In the genomic region with DNA sequence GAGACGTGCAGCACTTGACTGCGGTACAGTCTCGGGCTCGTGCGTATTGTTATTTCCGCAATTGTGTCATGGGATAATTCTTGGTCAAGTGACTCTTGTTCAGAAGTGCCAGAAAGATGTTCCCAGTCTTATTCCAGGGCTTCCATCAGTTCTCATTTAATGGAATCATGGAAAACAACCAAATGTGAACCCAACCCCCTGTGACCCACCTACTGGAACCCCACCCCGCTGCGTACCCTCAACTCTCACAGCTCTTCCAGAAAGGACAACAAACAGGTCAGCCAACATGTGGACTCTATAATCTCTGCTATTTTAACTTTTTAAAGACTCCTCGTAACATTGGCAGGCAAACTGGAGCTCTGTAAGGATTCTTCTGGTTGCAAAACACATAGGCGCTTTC, we compare ENCODE assay signal across 18 mouse cellular contexts.
"Had no signal": no experiment of that assay in that cellular context is flagged by ENCODE, and none has a peak within 500 bp of the region (broad histone marks: within the 10 kb centered on the region; RNA-seq: fewer than 3 reads in every experiment).

No protein-coding gene starts in this region.

- H3K4me1 ChIP-seq: kidney, embryonic 15.5 days; limb, embryonic 13.5 days; liver, embryonic 13.5 days; megakaryocyte, embryonic 14.5 days; midbrain, embryonic 10.5 days; neural tube, embryonic 13.5 days; stomach, embryonic 15.5 days had no signal

- DNase-seq: kidney, adult 11 months; kidney, adult 8-10 months; kidney, postnatal 10 days; kidney, postnatal 36 days; left cerebral cortex, postnatal 4 days; liver, embryonic 13.5 days; lung, embryonic 14.5 days; lung, postnatal 10 days; lung, postnatal 36 days; midbrain, embryonic 14.5 days; spleen, adult 18-20 months; thymus, postnatal 25 days had no signal

- H3K4me2 ChIP-seq: kidney, embryonic 15.5 days; limb, embryonic 13.5 days; liver, embryonic 13.5 days; lung, embryonic 14.5 days; neural tube, embryonic 13.5 days; stomach, embryonic 15.5 days had no signal

- H3K27ac ChIP-seq: kidney, embryonic 15.5 days; limb, embryonic 13.5 days; liver, embryonic 13.5 days; midbrain, embryonic 10.5 days; neural tube, embryonic 13.5 days; stomach, embryonic 15.5 days had no signal

- H3K9ac ChIP-seq: kidney, embryonic 15.5 days; limb, embryonic 13.5 days; liver, embryonic 13.5 days; lung, embryonic 14.5 days; neural tube, embryonic 13.5 days; stomach, embryonic 15.5 days had no signal

- H3K9me3 ChIP-seq: kidney, embryonic 15.5 days; limb, embryonic 13.5 days; liver, embryonic 13.5 days; megakaryocyte, embryonic 14.5 days; midbrain, embryonic 10.5 days; neural tube, embryonic 13.5 days; stomach, embryonic 15.5 days had no signal

- H3K4me3 ChIP-seq: kidney, embryonic 15.5 days; limb, embryonic 13.5 days; liver, embryonic 13.5 days; megakaryocyte, embryonic 14.5 days; midbrain, embryonic 10.5 days; neural tube, embryonic 13.5 days; stomach, embryonic 15.5 days had no signal

- H3K36me3 ChIP-seq: kidney, embryonic 15.5 days; limb, embryonic 13.5 days; liver, embryonic 13.5 days; midbrain, embryonic 10.5 days; neural tube, embryonic 13.5 days; stomach, embryonic 15.5 days had no signal

- H3K27me3 ChIP-seq: kidney, embryonic 15.5 days; limb, embryonic 13.5 days; liver, embryonic 13.5 days; megakaryocyte, embryonic 14.5 days; neural tube, embryonic 13.5 days; stomach, embryonic 15.5 days had no signal
